Mouse (Mus musculus) gastrocnemius, postnatal 4 days (tissue): ENCODE measurements around the gene Exog. TPM values are rescaled to one million over a fixed set of nuclear protein-coding genes. Genes with fewer than 3 reads are reported as not detected.

Source experiments
- DNase-seq, 2 experiments: peaks; one replicate each; pipeline ENCODE4 v3.0.0; 2021 to 2022; ENCODE audit warnings: low spot score in 2 of 2, mixed read lengths in 2 of 2
- total RNA-seq, 2 experiments: library from RNA; stranded (reverse); gene quantifications; 2 replicates each; pipeline ENCODE4 v1.2.3; 2021

Gene Exog
- total RNA-seq, 2 experiments from 2014 or later, result 3.9 to 4.3 TPM

DNA sequence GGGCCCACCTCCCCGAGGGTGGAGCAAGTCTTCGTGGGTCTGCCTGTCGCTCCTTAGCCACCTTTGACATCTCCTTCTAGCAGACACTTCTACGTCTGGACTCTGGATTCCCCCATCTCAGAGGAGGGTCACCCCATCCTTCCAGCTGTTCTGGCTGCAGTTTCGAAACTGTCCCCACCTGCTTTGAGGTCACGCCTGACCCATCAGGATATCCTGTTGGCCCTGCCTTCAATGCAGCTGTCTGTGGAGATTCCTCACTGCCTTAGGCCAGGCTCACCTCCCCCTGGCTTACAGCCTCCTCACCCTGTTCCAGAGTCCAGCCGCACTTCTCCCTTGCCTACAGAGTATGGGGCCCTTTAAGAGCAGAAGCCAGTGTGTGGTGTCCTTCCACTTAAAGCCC is 54.1 kb downstream of the Exog start:
- DNase-seq, result no peak

DNA sequence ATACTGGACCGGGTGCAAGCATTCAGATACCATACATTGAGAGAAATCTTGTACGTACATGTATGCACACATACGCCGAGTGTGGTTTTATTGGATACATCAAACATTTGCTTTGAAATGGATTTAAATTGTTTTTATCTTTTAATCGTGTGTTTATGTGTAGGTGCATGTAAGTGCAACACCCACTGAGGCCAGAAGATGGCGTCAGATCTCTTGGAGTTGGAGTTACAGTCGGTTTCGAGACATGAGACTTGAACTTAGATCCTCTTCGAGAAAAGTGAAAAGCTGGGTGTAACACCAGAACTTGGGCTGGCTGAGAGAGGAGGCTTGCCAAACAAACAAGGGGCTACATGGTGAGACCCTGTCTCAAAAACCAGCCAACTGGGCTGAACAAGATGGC is 58.9 kb downstream of the Exog start:
- no peak for DNase-seq

GRCm38 (mm10) chr9:119504981-119505658 is 60.4 kb downstream of the Exog start:
- no peak for DNase-seq

DNA sequence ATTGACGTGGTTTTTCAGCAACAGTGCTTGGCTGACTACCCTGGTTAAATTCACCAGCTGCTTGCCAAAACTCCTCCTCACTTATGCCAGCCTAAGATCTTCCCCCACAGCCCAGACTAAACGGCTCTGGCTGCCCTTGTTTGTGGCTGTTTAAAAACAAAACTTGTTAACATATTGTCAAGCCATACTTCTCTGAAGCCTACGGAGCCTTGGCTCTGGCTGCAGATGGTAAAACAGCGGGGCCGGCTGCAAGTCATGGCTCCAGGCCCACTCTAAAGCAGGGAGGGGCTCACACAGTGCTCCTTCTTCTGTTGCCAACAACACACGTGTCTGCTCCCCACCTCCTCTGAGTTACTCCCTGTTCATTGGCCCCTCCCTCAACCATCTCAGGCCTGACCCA is 66.2 kb downstream of the Exog start:
- DNase-seq, result no peak

GRCm38 (mm10) chr9:119512993-119513392 is 68.2 kb downstream of the Exog start:
- DNase-seq, result no peak

GRCm38 (mm10) chr9:119513816-119514215 is 69.1 kb downstream of the Exog start:
- no peak for DNase-seq

GRCm38 (mm10) chr9:119514986-119515385 is 70.2 kb downstream of the Exog start:
- no peak for DNase-seq

Other genes with a start within 250 kb of the Exog start
- gene Slc22a13, start 235.8 kb upstream of the Exog start, total RNA-seq, result not detected
- gene Oxsr1, start 122.5 kb upstream of the Exog start, total RNA-seq, result 10 to 100 TPM; 36.0 to 39.1 TPM
- 10 to 100 TPM; 52.9 to 58.1 TPM for gene Acaa1a, start 105.3 kb upstream of the Exog start, total RNA-seq
- 10 to 100 TPM; 13.1 to 14.4 TPM for gene Myd88, start 103.5 kb upstream of the Exog start, total RNA-seq
- gene Xylb, start 87.6 kb upstream of the Exog start, total RNA-seq, result 1 to 10 TPM; 1.8 to 2.1 TPM
- not detected for gene Slc22a14, start 79.4 kb upstream of the Exog start, total RNA-seq
- gene Acvr2b, start 42.8 kb upstream of the Exog start, total RNA-seq, result 10 to 100 TPM; 18.8 to 24.0 TPM
- 1 to 10 TPM; 3.9 to 5.2 TPM for gene Scn5a, start 134.1 kb downstream of the Exog start, total RNA-seq